In genomic region chr8:65169184-65169583, GRCm38 (mm10) we compare ENCODE assay signal across 43 mouse cellular contexts. TPM values are rescaled to one million over a fixed set of nuclear protein-coding genes. Genes with fewer than 3 reads are reported as not detected.
"Had no signal": no experiment of that assay in that cellular context is flagged by ENCODE, and none has a peak within 500 bp of the region (broad histone marks: within the 10 kb centered on the region; RNA-seq: fewer than 3 reads in every experiment).

No protein-coding gene starts in this region.

- H3K9ac ChIP-seq: limb, embryonic 12.5 days; limb, embryonic 13.5 days; limb, embryonic 15.5 days; liver, embryonic 12.5 days; liver, embryonic 13.5 days; liver, embryonic 14.5 days; liver, embryonic 15.5 days; liver, postnatal 0 days; lung, embryonic 14.5 days; lung, embryonic 15.5 days; midbrain, embryonic 12.5 days; midbrain, embryonic 13.5 days; midbrain, embryonic 15.5 days had no signal

- ATAC-seq: liver, embryonic 12.5 days; liver, postnatal 0 days; lung, postnatal 0 days; midbrain, embryonic 13.5 days; midbrain, embryonic 15.5 days; midbrain, embryonic 16.5 days had no signal

- H3K4me1 ChIP-seq: limb, embryonic 10.5 days; limb, embryonic 12.5 days; limb, embryonic 13.5 days; limb, embryonic 15.5 days; liver, embryonic 12.5 days; liver, embryonic 13.5 days; liver, embryonic 15.5 days; lung, embryonic 15.5 days; megakaryocyte, embryonic 14.5 days; midbrain, embryonic 10.5 days; midbrain, embryonic 12.5 days; midbrain, embryonic 13.5 days; midbrain, embryonic 15.5 days had no signal

- H3K36me3 ChIP-seq: limb, embryonic 10.5 days; limb, embryonic 12.5 days; limb, embryonic 13.5 days; limb, embryonic 15.5 days; liver, embryonic 12.5 days; liver, embryonic 13.5 days; liver, embryonic 15.5 days; lung, embryonic 15.5 days; midbrain, embryonic 10.5 days; midbrain, embryonic 12.5 days; midbrain, embryonic 13.5 days; midbrain, embryonic 15.5 days had no signal

- H3K4me3 ChIP-seq: limb, embryonic 10.5 days; limb, embryonic 12.5 days; limb, embryonic 13.5 days; limb, embryonic 15.5 days; liver, embryonic 12.5 days; liver, embryonic 13.5 days; liver, embryonic 15.5 days; lung, embryonic 15.5 days; megakaryocyte, embryonic 14.5 days; midbrain, embryonic 10.5 days; midbrain, embryonic 12.5 days; midbrain, embryonic 13.5 days; midbrain, embryonic 15.5 days; myocyte had no signal

- DNase-seq: left cerebral cortex, postnatal 4 days; liver; liver, embryonic 13.5 days; liver, postnatal 0 days; lung, adult 18-20 months; lung, adult 2 months; lung, embryonic 14.5 days; lung, postnatal 10 days; lung, postnatal 14 days; lung, postnatal 36 days; lung, postnatal 4 days; midbrain, embryonic 14.5 days had no signal

- H3K27me3 ChIP-seq: limb, embryonic 12.5 days; limb, embryonic 13.5 days; limb, embryonic 15.5 days; liver, embryonic 12.5 days; liver, embryonic 13.5 days; liver, embryonic 15.5 days; lung, embryonic 15.5 days; megakaryocyte, embryonic 14.5 days; midbrain, embryonic 12.5 days; midbrain, embryonic 13.5 days; midbrain, embryonic 15.5 days had no signal

- H3K27ac ChIP-seq: limb, embryonic 10.5 days; limb, embryonic 12.5 days; limb, embryonic 13.5 days; limb, embryonic 15.5 days; liver, embryonic 12.5 days; liver, embryonic 13.5 days; liver, embryonic 14.5 days; liver, embryonic 15.5 days; lung, embryonic 15.5 days; macrophage; midbrain, embryonic 10.5 days; midbrain, embryonic 12.5 days; midbrain, embryonic 13.5 days; midbrain, embryonic 15.5 days had no signal

RNA-seq across cellular contexts. Expression of gene BC030870, which starts 39.8 kb away (rescaled TPM):
- total RNA-seq: left cerebral cortex, adult 8-10 months; left cerebral cortex, postnatal 14 days; left cerebral cortex, postnatal 25 days; left cerebral cortex, postnatal 36 days; left cerebral cortex, postnatal 4 days; liver, adult 2 months; megakaryocyte progenitor cell, adult 5-6 weeks; megakaryocyte, adult 5-6 weeks; megakaryocyte-erythroid progenitor cell, adult 5-6 weeks; midbrain, postnatal 0 days; monocyte, adult 5-6 weeks had no signal
- polyA plus RNA-seq: limb, embryonic 10.5 days; limb, embryonic 11.5 days; limb, embryonic 12.5 days; limb, embryonic 15.5 days; liver, adult 2 months; liver, embryonic 11.5 days; liver, embryonic 12.5 days; liver, embryonic 15.5 days; macrophage; midbrain, embryonic 10.5 days; midbrain, embryonic 11.5 days; midbrain, embryonic 12.5 days; midbrain, embryonic 13.5 days; midbrain, embryonic 14.5 days; midbrain, embryonic 16.5 days; myocyte; neural tube, embryonic 11.5 days had no signal
